Mouse (Mus musculus) bone marrow, adult 2 months (tissue): Measurements from ENCODE around the gene Aff3.

Source experiments
- CTCF ChIP-seq: fragments of 200-500 bp; IDR thresholded peaks from 2 replicates; pipeline ENCODE4 v1.5.1; 2011; ENCODE audit warnings: low read length, control low read depth; ENCODE audit not compliant: control insufficient read depth, insufficient read depth
- POLR2A ChIP-seq: fragments of 200-500 bp; IDR thresholded peaks from 2 replicates; pipeline ENCODE4 v1.6.1; 2011; ENCODE audit warnings: low read depth, mild to moderate bottlenecking, control low read depth, low read length, borderline replicate concordance; ENCODE audit not compliant: control insufficient read depth

GRCm38 (mm10) chr1:38320971-38321305 lies 343.8 kb downstream of the Aff3 start:
- TF ChIP-seq CTCF = no peak
- TF ChIP-seq POLR2A = no peak
